Mouse (Mus musculus) lung, postnatal 0 days (tissue): ENCODE measurements around the gene Prkch.

Experiments
- CTCF ChIP-seq: IDR thresholded peaks from 2 replicates; pipeline ENCODE4 v1.5.1; 2016; ENCODE audit warnings: antibody characterized with exemption, mild to moderate bottlenecking
- EP300 ChIP-seq: IDR thresholded peaks from 2 replicates; pipeline ENCODE4 v1.6.1; 2016; ENCODE audit warnings: antibody characterized with exemption, mild to moderate bottlenecking, control low read depth

DNA sequence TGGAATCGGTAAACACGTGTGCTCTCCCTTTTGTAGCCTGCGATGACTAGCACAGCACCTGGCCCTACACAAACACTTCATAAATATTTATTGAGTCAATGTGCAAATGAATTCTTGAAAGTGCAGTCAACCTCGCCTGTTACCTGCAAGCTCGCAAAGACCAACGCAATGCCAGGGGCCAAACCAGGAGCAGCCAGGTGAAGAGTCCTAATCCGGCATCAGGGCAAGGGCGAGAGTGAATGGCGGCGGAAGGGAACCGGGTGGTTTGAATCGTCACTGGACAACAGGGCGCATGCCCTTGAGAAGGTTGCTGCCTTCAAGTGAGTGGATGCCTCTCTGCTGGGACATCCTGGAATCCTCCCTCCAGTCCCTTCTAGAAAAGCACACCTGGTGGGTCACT is 208.6 kb downstream of the Prkch start:
- TF ChIP-seq CTCF, result no peak
- TF ChIP-seq EP300, result no peak
